Mouse (Mus musculus) embryonic stem cell, embryonic (primary cell): ENCODE results near the gene Lhx5.

Source experiments
- CTCF ChIA-PET, 4 experiments: fragments of 300-600 bp in 2 of 4; fragments of 350-600 bp in 2 of 4; sonication (Branson Sonifier 250); formaldehyde crosslinking; loops; one replicate each; lab custom pipeline; 2022; ENCODE audit warnings: inconsistent platforms in 2 of 4; lab: Charles Lee
- POLR2A ChIA-PET, 4 experiments: fragments of 300-600 bp in 2 of 4; fragments of 350-600 bp in 2 of 4; sonication (Branson Sonifier 250); formaldehyde crosslinking; loops; one replicate each; lab custom pipeline; 2022; ENCODE audit warnings: antibody characterized with exemption in 4 of 4, inconsistent platforms in 1 of 4; lab: Charles Lee

Gene Lhx5

GRCm38 (mm10) chr5:120427451-120427938, 4.0 kb upstream of the Lhx5 start:
- CTCF ChIA-PET: interaction anchor here in 1 of 4 experiments (0.9 kb wide), 2 partner anchors 190 to 325 kb away, joined by 3 to 4 read pairs; no protein-coding TSS in a partner anchor
- POLR2A ChIA-PET: interaction anchor here in 1 of 4 experiments (0.6 kb wide), 1 partner anchor 404 kb away, joined by 3 read pairs; no protein-coding TSS in a partner anchor

DNA sequence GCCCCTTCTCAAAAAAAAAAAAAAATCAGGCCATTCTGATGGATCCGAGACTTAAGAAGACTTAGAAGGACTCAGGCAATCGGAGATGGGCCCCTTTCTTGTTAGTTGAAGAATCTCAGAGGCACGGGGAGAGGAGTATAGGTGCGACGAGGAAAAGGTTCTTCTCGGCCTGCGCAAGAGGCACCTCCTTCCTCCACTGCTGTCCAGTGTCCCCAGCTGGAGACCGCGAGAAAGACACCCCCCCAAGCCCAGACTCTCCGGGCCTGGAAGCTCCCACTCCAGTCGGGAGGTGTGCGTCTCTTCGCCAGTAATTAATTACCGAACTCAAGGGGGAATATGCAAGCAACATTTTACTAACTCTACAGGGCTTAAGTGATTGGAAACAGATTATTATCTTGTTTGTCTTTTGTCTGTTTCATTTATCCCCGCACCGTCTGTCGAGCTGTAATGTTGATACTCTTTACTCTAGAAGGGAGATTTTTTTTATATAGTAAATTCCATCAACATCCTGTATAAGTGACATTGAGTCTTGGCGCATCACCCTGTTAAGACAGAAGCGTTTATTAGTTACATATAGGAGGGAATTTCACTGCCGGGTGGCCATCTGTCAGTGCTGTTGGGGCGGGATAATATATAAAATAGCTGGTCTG, 3.2 kb upstream of the Lhx5 start:
- POLR2A ChIA-PET: interaction anchor here in 2 of 4 experiments (0.5 to 1.1 kb wide), 6 partner anchors 9 to 555 kb away, joined by 3 to 5 read pairs (median 3); no protein-coding TSS in a partner anchor
- CTCF ChIA-PET: interaction anchor here (0.6 to 0.9 kb wide), 6 partner anchors 9 to 326 kb away, joined by 3 to 4 read pairs (median 4); no protein-coding TSS in a partner anchor

- CTCF ChIA-PET: interaction anchor here in 2 of 4 experiments (0.8 to 0.9 kb wide), 2 partner anchors 11 to 144 kb away, joined by 3 to 4 read pairs; no protein-coding TSS in a partner anchor
- POLR2A ChIA-PET: interaction anchor here in 1 of 4 experiments (0.6 to 1.1 kb wide), 2 partner anchors 9 to 555 kb away, joined by 3 read pairs; no protein-coding TSS in a partner anchor
Observed at GRCm38 (mm10) chr5:120428990-120429389, 2.5 kb upstream of the Lhx5 start.

DNA sequence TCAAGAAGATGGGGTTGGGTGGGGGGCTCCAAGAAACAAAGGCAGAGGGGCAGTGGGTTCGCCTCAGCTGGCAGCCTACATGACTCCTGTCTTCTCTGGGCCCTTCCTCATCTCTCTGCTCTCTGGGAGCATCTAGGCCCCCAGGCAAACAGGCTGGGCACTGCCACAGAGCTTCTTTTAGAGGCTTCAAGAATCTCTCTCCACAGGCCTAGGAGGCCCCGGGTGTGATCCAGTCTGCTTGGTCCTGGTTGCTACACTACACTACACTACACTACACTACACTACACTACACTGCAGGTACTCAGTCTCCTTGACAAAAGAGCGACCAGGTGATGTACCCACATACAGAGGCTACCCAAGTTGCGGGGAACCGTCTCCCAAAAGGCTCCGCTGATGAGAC, 1.8 kb upstream of the Lhx5 start:
- POLR2A ChIA-PET: interaction anchor here in 1 of 4 experiments (1.1 kb wide), 1 partner anchor 9 kb away, joined by 3 read pairs; no protein-coding TSS in a partner anchor
- CTCF ChIA-PET: no interaction called here

DNA sequence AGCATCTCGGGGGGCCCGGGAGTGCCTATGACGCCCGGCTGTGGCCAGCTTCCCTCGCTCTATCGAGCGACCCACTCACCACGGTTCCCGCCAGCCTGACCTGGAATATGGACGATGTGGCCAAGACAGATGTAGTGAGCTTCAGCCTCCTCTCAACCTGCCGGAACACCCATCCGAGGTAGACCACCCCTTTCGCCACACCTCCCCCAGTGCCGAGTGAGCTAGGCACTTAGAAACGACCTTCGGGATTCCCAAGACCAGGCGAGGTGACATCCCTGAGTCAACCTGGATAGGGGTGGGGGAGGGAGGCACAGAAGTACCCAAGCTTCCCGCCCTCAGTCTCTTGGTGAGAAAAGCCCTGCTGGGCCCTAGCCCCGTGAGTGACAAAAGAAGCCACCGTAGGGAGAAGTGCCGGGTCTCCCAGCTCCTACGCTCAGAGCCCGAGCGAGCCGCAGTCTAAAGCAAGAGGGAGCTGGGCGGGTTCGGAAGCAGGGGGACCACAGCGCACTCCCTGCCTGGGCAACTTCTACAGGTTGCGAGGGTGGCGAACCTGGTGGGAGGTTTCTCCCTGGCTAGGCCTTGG, 407 bp upstream of the Lhx5 start:
- ChIA-PET POLR2A (interaction anchor here in 3 of 4 experiments (0.7 to 1.1 kb wide), 4 partner anchors 9 to 164 kb away, joined by 3 to 5 read pairs (median 3); no protein-coding TSS in a partner anchor), CTCF (interaction anchor here (0.6 to 0.9 kb wide), 6 partner anchors 9 to 888 kb away, joined by 3 to 9 read pairs (median 3); no protein-coding TSS in a partner anchor)

GRCm38 (mm10) chr5:120432486-120433015, 1.1 kb downstream of the Lhx5 start:
- CTCF ChIA-PET: interaction anchor here in 2 of 4 experiments (0.8 to 1.6 kb wide), 8 partner anchors 8 to 188 kb away, joined by 3 to 7 read pairs (median 4); no protein-coding TSS in a partner anchor
- POLR2A ChIA-PET: interaction anchor here in 1 of 4 experiments (2.4 kb wide), 1 partner anchor 8 kb away, joined by 8 read pairs; no protein-coding TSS in a partner anchor

DNA sequence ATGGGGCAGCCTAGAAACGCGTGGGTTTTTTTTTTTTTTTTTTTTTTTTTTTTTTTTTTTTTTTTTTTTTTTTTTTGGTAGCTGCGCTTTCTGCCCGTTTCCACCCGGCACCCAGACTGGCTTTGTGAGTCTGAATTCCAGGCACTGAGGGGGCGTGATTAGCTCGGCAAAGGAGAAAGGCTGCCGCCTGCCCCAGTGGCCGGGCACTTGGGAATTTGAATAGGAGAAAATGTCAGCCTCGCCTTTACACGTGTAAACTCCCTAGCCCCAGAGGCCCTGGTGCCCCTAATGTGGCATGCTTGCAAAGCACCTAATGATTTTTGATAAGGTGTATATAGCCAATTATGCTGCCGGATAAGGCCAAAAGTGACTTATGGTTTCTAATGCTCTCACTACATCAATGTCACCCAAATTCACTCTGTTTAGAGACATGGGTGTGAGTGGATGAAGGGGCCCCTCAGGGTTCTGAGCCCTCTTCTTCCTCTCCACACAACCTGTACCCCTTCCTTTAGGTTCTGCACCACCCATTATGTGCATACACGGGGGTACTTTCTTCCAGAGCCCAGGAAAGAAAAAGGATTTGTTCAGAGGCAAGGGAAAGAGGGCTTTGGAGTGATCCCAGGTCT, 1.7 kb downstream of the Lhx5 start:
- CTCF ChIA-PET: interaction anchor here in 2 of 4 experiments (0.5 to 1.7 kb wide), 8 partner anchors 7 to 331 kb away, joined by 3 to 7 read pairs (median 4); no protein-coding TSS in a partner anchor

GRCm38 (mm10) chr5:120434231-120434735, 2.8 kb downstream of the Lhx5 start:
- CTCF ChIA-PET: interaction anchor here in 2 of 4 experiments (0.5 to 1.7 kb wide), 5 partner anchors 8 to 332 kb away, joined by 3 to 4 read pairs (median 3); no protein-coding TSS in a partner anchor

More for the DNA sequence above, 1.7 kb downstream of the Lhx5 start:
- POLR2A ChIA-PET: interaction anchor here in 1 of 4 experiments (0.6 to 2.4 kb wide), 2 partner anchors 9 to 915 kb away, joined by 6 to 8 read pairs; no protein-coding TSS in a partner anchor

DNA sequence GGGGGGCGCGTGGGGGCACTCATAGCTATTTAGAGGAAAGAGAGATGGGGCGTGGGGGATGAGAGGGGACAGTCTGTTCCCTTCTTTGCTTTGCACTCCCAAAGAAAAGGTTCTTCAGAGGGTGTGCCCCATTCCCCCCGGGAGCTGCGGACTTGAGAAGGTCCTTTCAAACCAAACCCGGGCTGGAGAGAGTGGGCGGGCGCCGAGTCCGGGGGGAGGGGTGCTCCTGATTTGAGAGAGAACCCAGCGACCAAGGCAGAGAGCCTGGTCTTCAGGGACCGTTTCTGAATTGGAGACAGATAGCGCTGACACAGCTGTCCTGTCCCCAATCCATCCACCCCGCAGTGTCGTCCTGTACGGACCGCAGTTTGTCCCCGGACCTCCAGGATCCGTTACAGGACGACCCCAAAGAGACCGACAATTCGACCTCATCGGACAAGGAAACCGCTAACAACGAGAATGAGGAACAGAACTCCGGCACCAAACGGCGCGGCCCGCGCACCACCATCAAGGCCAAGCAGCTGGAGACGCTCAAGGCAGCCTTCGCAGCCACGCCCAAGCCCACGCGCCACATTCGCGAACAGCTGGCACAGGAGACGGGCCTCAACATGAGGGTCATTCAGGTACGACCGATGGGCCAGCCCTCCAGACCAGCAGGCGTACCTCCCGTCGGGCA, 3.6 kb downstream of the Lhx5 start:
- CTCF ChIA-PET: interaction anchor here in 2 of 4 experiments (0.6 to 1.7 kb wide), 4 partner anchors 11 to 332 kb away, joined by 3 to 4 read pairs (median 3); no protein-coding TSS in a partner anchor
- POLR2A ChIA-PET: interaction anchor here in 2 of 4 experiments (0.5 to 0.8 kb wide), 2 partner anchors 293 to 714 kb away, joined by 3 to 5 read pairs; no protein-coding TSS in a partner anchor

More at GRCm38 (mm10) chr5:120434231-120434735, 2.8 kb downstream of the Lhx5 start:
- POLR2A ChIA-PET: interaction anchor here in 1 of 4 experiments (0.8 to 2.4 kb wide), 2 partner anchors 10 to 713 kb away, joined by 5 to 8 read pairs; no protein-coding TSS in a partner anchor

GRCm38 (mm10) chr5:120435731-120436501, 4.4 kb downstream of the Lhx5 start:
- CTCF ChIA-PET: interaction anchor here in 2 of 4 experiments (0.7 to 1.0 kb wide), 3 partner anchors 29 to 154 kb away, joined by 3 read pairs; no protein-coding TSS in a partner anchor
- POLR2A ChIA-PET: interaction anchor here in 3 of 4 experiments (0.5 to 2.2 kb wide), 5 partner anchors 10 to 292 kb away, joined by 3 to 7 read pairs (median 3); partner anchors contain the start of gene Slc8b1 (in 1 of the 3)

DNA sequence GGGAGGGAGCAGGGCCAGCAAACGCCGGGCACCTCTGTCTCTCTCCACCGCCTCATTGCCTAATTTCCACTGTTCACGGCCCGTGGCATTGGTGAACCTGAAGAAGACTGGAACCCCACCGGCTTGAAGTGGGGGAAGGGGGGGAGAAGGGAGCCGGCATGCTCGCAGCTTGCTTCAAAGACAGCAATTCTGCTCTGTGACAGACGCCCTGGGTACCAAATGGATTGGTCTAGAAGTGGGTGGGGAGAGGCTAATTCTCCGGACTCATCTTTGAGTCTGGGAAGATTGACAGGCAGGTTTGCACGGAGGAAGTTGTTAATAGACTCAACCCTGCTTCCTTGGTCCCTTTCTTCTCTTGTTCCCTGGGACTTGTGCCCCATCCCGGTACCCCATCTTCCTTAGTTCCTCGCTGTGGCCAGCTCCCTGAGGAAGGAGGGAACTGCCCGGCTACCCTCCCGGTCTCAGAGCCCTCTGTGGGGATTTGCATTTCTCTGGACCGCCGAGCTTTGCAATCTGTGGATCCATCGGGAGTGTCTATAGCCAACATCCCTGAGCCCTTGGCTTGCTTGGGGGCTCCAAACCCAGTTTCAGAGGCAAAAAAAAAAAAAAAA, 5.5 kb downstream of the Lhx5 start:
- CTCF ChIA-PET: interaction anchor here (0.5 to 1.1 kb wide), 7 partner anchors 9 to 337 kb away, joined by 3 to 7 read pairs (median 3); no protein-coding TSS in a partner anchor
- POLR2A ChIA-PET: interaction anchor here in 3 of 4 experiments (0.6 to 2.2 kb wide), 10 partner anchors 9 to 715 kb away, joined by 3 to 5 read pairs (median 3); partner anchors contain the start of gene Slc8b1 (in 1 of the 3)

DNA sequence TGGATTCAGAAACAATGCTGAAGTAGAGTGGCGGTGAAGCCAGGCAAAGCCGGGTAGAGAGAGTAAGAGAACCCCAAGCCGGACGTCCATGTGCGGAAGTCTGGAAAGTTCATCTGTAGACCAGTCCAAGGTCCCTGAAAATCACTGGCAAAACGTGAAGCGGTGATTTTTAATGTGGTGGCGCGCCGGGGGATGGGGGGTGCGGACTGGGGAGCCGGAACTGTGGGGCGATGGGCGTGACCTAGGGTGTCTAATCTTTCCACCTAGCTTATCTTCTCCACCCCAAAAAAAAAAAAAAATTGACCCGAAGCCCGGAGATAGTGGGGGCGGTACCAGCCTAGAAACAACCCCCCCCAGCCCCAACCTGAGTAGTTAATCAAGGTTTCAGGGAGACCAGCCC, 6.0 kb downstream of the Lhx5 start:
- ChIA-PET CTCF (interaction anchor here in 3 of 4 experiments (0.5 to 1.1 kb wide), 5 partner anchors 9 to 335 kb away, joined by 3 to 7 read pairs (median 3); no protein-coding TSS in a partner anchor), POLR2A (interaction anchor here in 3 of 4 experiments (0.6 to 2.2 kb wide), 8 partner anchors 10 to 716 kb away, joined by 3 to 5 read pairs (median 4); no protein-coding TSS in a partner anchor)

GRCm38 (mm10) chr5:120437986-120438385, 6.5 kb downstream of the Lhx5 start:
- CTCF ChIA-PET: no interaction called here
- POLR2A ChIA-PET: interaction anchor here in 2 of 4 experiments (1.1 to 2.2 kb wide), 4 partner anchors 9 to 13 kb away, joined by 3 to 5 read pairs (median 4); no protein-coding TSS in a partner anchor

- CTCF ChIA-PET: interaction anchor here in 1 of 4 experiments (0.7 kb wide), 1 partner anchor 19 kb away, joined by 5 read pairs; no protein-coding TSS in a partner anchor
- POLR2A ChIA-PET: interaction anchor here in 2 of 4 experiments (1.1 to 1.3 kb wide), 3 partner anchors 9 to 12 kb away, joined by 3 to 4 read pairs (median 3); no protein-coding TSS in a partner anchor
Observed at GRCm38 (mm10) chr5:120438469-120438868, 7.0 kb downstream of the Lhx5 start.
